Mouse (Mus musculus) liver, postnatal 0 days (tissue): ENCODE measurements around the gene D13Ertd608e.
"Not testable (repeated sequence)": the region's sequence is repeated elsewhere in the genome, so short reads cannot be mapped to it uniquely, and the experiment has no call there.

Source experiments
- CTCF ChIP-seq: sonication (generic); IDR thresholded peaks from 2 replicates; pipeline ENCODE4 v1.5.1; 2016; ENCODE audit warnings: antibody characterized with exemption, low read depth
- EP300 ChIP-seq: IDR thresholded peaks from 2 replicates; pipeline ENCODE4 v1.6.1; 2016; ENCODE audit warnings: antibody characterized with exemption, low read depth, mild to moderate bottlenecking

- not testable (repeated sequence) for TF ChIP-seq CTCF, EP300
Measured at GRCm38 (mm10) chr13:119886896-119887295, 51.1 kb downstream of the D13Ertd608e start.
